Mouse (Mus musculus) bone marrow macrophage, adult 2 months (primary cell): Measurements from ENCODE around the gene Ikbke.

ENCODE experiments used
- CTCF ChIP-seq: IDR thresholded peaks from 2 replicates; pipeline ENCODE4 v1.5.1; 2012; ENCODE audit warnings: low read depth, mild to moderate bottlenecking, low read length, moderate library complexity
- POLR2A ChIP-seq: IDR thresholded peaks from 2 replicates; pipeline ENCODE4 v1.6.1; 2012; ENCODE audit warnings: mild to moderate bottlenecking, low read depth, low read length, borderline replicate concordance

DNA sequence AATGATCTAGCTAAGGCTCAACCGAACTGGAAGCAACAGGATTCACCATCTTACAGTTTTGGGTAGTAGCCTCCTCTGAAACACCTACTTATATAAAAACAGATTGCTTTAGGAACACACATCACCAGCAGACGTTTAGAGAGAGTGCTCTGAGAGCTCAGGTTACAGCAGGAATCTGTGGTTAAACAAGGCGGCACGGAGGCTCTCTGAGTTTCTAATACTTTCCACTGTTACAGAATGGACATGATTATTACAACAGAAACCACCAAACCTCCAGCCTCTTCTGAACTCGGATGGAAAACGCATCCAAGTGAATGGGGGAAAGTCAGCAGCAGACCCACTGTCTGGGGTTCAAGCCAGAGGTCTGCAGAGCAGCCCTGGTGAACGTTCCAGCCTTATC is 43.3 kb downstream of the Ikbke start:
- TF ChIP-seq CTCF, result no peak
- TF ChIP-seq POLR2A, result no peak
